15 mouse cellular contexts compared by ENCODE assay signal in genomic region chr6:145123136-145124060, GRCm38 (mm10). TPM values are rescaled to one million over a fixed set of nuclear protein-coding genes. Genes with fewer than 3 reads are reported as not detected.
DNase-seq lines count a peak whose midpoint lies in the region; ATAC-seq and TF ChIP-seq lines count a peak whose summit lies in the region.
"Had no signal": no experiment of that assay in that cellular context is flagged by ENCODE, and none has a peak within 500 bp of the region (broad histone marks: within the 10 kb centered on the region; RNA-seq: fewer than 3 reads in every experiment).

No protein-coding gene starts in this region.

- no peaks in the 10 kb centered on the region for H3K27me3 ChIP-seq in lung, postnatal 0 days (replicated peaks; ENCODE audit: insufficient read depth, low read length)
- no peaks in the 10 kb centered on the region for H3K27me3 ChIP-seq in liver, embryonic 11.5 days (replicated peaks; ENCODE audit: control insufficient read depth, insufficient read depth, low read length)
- no peaks in the 10 kb centered on the region for H3K27me3 ChIP-seq in cerebellum, adult 2 months (ENCODE audit: control insufficient read depth, insufficient read depth, low read length)
- H3K27me3 ChIP-seq: limb, embryonic 13.5 days had no signal

- peak; percentile 37; the same call in 1 of the 2 replicates for TF ChIP-seq EP300 in lung, postnatal 0 days (IDR thresholded peaks at IDR 0.05)

- peak; percentile 65 for ATAC-seq in lung, postnatal 0 days
- peak; percentile 31 for ATAC-seq in CD4-positive, CD25-positive, alpha-beta regulatory T cell, adult 4 months
- no peak; the same call in 1 of the 2 replicates for ATAC-seq in liver, embryonic 11.5 days (replicated peaks; ENCODE audit: low FRiP score)
- peak; percentile 13; the same call in 1 of the 2 replicates for ATAC-seq in neutrophil, adult 5-6 weeks (ENCODE audit: extremely low read depth, insufficient number of reproducible peaks, low FRiP score, poor library complexity, severe bottlenecking)
- ATAC-seq: intestine, postnatal 0 days had no signal

- H3K9ac ChIP-seq in lung, postnatal 0 days (replicated peaks; ENCODE audit: low read depth), result no peak overlapping the region
- no peak overlapping the region for H3K9ac ChIP-seq in liver, embryonic 11.5 days (ENCODE audit: low read depth, low read length)
- H3K9ac ChIP-seq: limb, embryonic 13.5 days; midbrain, embryonic 12.5 days had no signal

- DNase-seq in lung, postnatal 0 days (ENCODE audit: low spot score), result peak; percentile 51
- no peak for DNase-seq in lung, postnatal 14 days
- DNase-seq in liver, embryonic 11.5 days (ENCODE audit: low spot score), result no peak
- no peak for DNase-seq in cerebellum, adult 2 months
- DNase-seq in adipocyte (ENCODE audit: low spot score), result no peak
- DNase-seq in gastrocnemius, postnatal 10 days, result no peak
- DNase-seq: adrenal gland, adult 2 months; cerebellum, postnatal 10 days; spleen, adult 18-20 months had no signal

- H3K9me3 ChIP-seq in lung, postnatal 0 days (ENCODE audit: low read length), result no peaks in the 10 kb centered on the region
- H3K9me3 ChIP-seq in liver, embryonic 11.5 days (ENCODE audit: control insufficient read depth, low read length), result no peaks in the 10 kb centered on the region; the same call in 1 of the 2 replicates
- H3K9me3 ChIP-seq: limb, embryonic 13.5 days; midbrain, embryonic 12.5 days had no signal

- no peaks in the 10 kb centered on the region for H3K4me1 ChIP-seq in lung, postnatal 0 days (ENCODE audit: insufficient read depth, low read depth, low read length)
- peaks cover 45% of the 10 kb centered on the region for H3K4me1 ChIP-seq in liver, embryonic 11.5 days (replicated peaks; ENCODE audit: control insufficient read depth, insufficient read depth, low read length)
- H3K4me1 ChIP-seq in cerebellum, adult 2 months (ENCODE audit: control insufficient read depth, insufficient read depth, low read length), result no peaks in the 10 kb centered on the region

- no peaks in the 10 kb centered on the region for H3K36me3 ChIP-seq in lung, postnatal 0 days (ENCODE audit: insufficient read depth, low read length)
- H3K36me3 ChIP-seq in liver, embryonic 11.5 days (ENCODE audit: control insufficient read depth, insufficient read depth, low read length), result no peaks in the 10 kb centered on the region
- H3K36me3 ChIP-seq: G1E; limb, embryonic 13.5 days; midbrain, embryonic 12.5 days had no signal

- H3K4me3 ChIP-seq in lung, postnatal 0 days (ENCODE audit: low read depth, low read length), result no peak overlapping the region
- H3K4me3 ChIP-seq in liver, embryonic 11.5 days (ENCODE audit: low read depth, low read length), result peak overlapping the region; percentile 7; the same call in 1 of the 2 replicates
- no peak overlapping the region for H3K4me3 ChIP-seq in cerebellum, adult 2 months (replicated peaks; ENCODE audit: insufficient read depth, low read depth, low read length)
- H3K4me3 ChIP-seq: limb, embryonic 13.5 days; midbrain, embryonic 12.5 days had no signal

- TF ChIP-seq CTCF in lung, postnatal 0 days (IDR thresholded peaks at IDR 0.05), result no peak
- TF ChIP-seq CTCF in cerebellum, adult 2 months (IDR thresholded peaks at IDR 0.05; ENCODE audit: borderline replicate concordance, insufficient read depth, low read depth, low read length), result no peak

- 66% methylated on average over 11 of the region's 11 CpGs for WGBS in lung, postnatal 0 days
- WGBS in liver, embryonic 11.5 days, result 51% methylated on average over 11 of the region's 11 CpGs
- WGBS in cerebellum, adult 2 months, result 86% methylated on average over 11 of the region's 11 CpGs

- no peak overlapping the region for H3K27ac ChIP-seq in lung, postnatal 0 days (ENCODE audit: low read length)
- no peak overlapping the region for H3K27ac ChIP-seq in liver, embryonic 11.5 days (ENCODE audit: low read depth, low read length)
- no peak overlapping the region for H3K27ac ChIP-seq in cerebellum, adult 2 months (ENCODE audit: insufficient read depth, low read length)
- H3K27ac ChIP-seq: limb, embryonic 13.5 days; midbrain, embryonic 12.5 days had no signal

- no peak overlapping the region for H3K4me2 ChIP-seq in lung, postnatal 0 days (replicated peaks; ENCODE audit: low read depth, low read length)
- peak overlapping the region; percentile 59 for H3K4me2 ChIP-seq in liver, embryonic 11.5 days
- H3K4me2 ChIP-seq: limb, embryonic 13.5 days; midbrain, embryonic 12.5 days had no signal

- no peak for TF ChIP-seq POLR2A in cerebellum, adult 2 months (IDR thresholded peaks at IDR 0.05; ENCODE audit: borderline replicate concordance, insufficient read depth, low read length)

RNA-seq across cellular contexts. Expression of gene Lrmp, which starts 7.9 kb away (rescaled TPM):
- polyA plus RNA-seq in lung, postnatal 0 days (2015; fragmentation: Nextera tagmentation; extraction: Ambion mirVana), result 2.8 and 3.9 TPM in 2 replicates
- polyA plus RNA-seq in CD4-positive, CD25-positive, alpha-beta regulatory T cell, adult 4 months (2017; shearing (Covaris generic)), result 100 to 1,000 TPM; 157 to 238 TPM
- polyA plus RNA-seq in liver, embryonic 11.5 days (2014; fragmentation: Nextera tagmentation; extraction: Ambion mirVana), result 27.1 and 28.8 TPM in 2 replicates
- total RNA-seq in neutrophil, adult 5-6 weeks (2017), result 261 and 300 TPM in 2 replicates
- polyA plus RNA-seq in cerebellum, adult 2 months (2012; rRNA removed), result 0.55 and 0.82 TPM in 2 replicates
- total RNA-seq in gastrocnemius, postnatal 10 days (2021), result 1 to 10 TPM; 1.2 to 4.1 TPM

RNA-seq across cellular contexts. Expression of gene Bcat1, which starts 47.4 kb away (rescaled TPM):
- polyA plus RNA-seq in lung, postnatal 0 days (2015; fragmentation: Nextera tagmentation; extraction: Ambion mirVana), result 0.25 and 0.44 TPM in 2 replicates
- polyA plus RNA-seq in CD4-positive, CD25-positive, alpha-beta regulatory T cell, adult 4 months (2017; shearing (Covaris generic)), result 10 to 100 TPM in 1 of 2 experiments, 1 to 10 TPM in 1; 9.3 to 10.4 TPM
- 5.0 and 6.0 TPM in 2 replicates for polyA plus RNA-seq in liver, embryonic 11.5 days (2014; fragmentation: Nextera tagmentation; extraction: Ambion mirVana)
- not detected in 2 replicates for total RNA-seq in neutrophil, adult 5-6 weeks (2017)
- 42.5 and 53.7 TPM in 2 replicates for polyA plus RNA-seq in cerebellum, adult 2 months (2012; rRNA removed)
- 10 to 100 TPM; 12.3 to 16.6 TPM for total RNA-seq in gastrocnemius, postnatal 10 days (2021)
- polyA plus RNA-seq: G1E had no signal
